Mouse (Mus musculus) MN1 (cell line): ENCODE data around the gene Lrrc8b.

Experiments used
- DNase-seq: peaks from one replicate; pipeline ENCODE4 v3.0.0-alpha.2; 2016; ENCODE audit warnings: low spot score

The Lrrc8b gene

GRCm38 (mm10) chr5:105415198-105415791, at the start of gene Lrrc8b:
Gene Lrrc8b, plus strand, starts transcription at chr5:105415775.
- DNase-seq = peak; percentile 90

GRCm38 (mm10) chr5:105381482-105381881, 34.1 kb upstream of the Lrrc8b start:
- DNase-seq = no peak

- DNase-seq = no peak
Measured at GRCm38 (mm10) chr5:105390346-105390745, 25.2 kb upstream of the Lrrc8b start.

GRCm38 (mm10) chr5:105393731-105394130, 21.8 kb upstream of the Lrrc8b start:
- DNase-seq = no peak

- DNase-seq = no peak
Measured at GRCm38 (mm10) chr5:105395188-105395587, 20.4 kb upstream of the Lrrc8b start.

GRCm38 (mm10) chr5:105398966-105399365, 16.6 kb upstream of the Lrrc8b start:
- no peak for DNase-seq

- peak; percentile 81 for DNase-seq
Measured at GRCm38 (mm10) chr5:105399631-105400423, 15.7 kb upstream of the Lrrc8b start.

- DNase-seq = peak; percentile 46
Measured at GRCm38 (mm10) chr5:105400424-105401375, 14.9 kb upstream of the Lrrc8b start.

- no peak for DNase-seq
Measured at GRCm38 (mm10) chr5:105401536-105401935, 14.0 kb upstream of the Lrrc8b start.

- peak; percentile 72 for DNase-seq
Measured at GRCm38 (mm10) chr5:105404961-105405360, 10.6 kb upstream of the Lrrc8b start.

GRCm38 (mm10) chr5:105407661-105408060, 7.9 kb upstream of the Lrrc8b start:
- no peak for DNase-seq

GRCm38 (mm10) chr5:105409092-105409491, 6.5 kb upstream of the Lrrc8b start:
- DNase-seq = no peak

- no peak for DNase-seq
Measured at GRCm38 (mm10) chr5:105410521-105411293, 4.9 kb upstream of the Lrrc8b start.

- no peak for DNase-seq
Measured at GRCm38 (mm10) chr5:105411294-105411570, 4.3 kb upstream of the Lrrc8b start.

GRCm38 (mm10) chr5:105411768-105412167, 3.8 kb upstream of the Lrrc8b start:
- no peak for DNase-seq

GRCm38 (mm10) chr5:105412634-105413033, 2.9 kb upstream of the Lrrc8b start:
- DNase-seq = no peak

- peak; percentile 21 for DNase-seq
Measured at GRCm38 (mm10) chr5:105414341-105415120, 1.0 kb upstream of the Lrrc8b start.

- DNase-seq = no peak
Measured at GRCm38 (mm10) chr5:105415951-105416675, 538 bp downstream of the Lrrc8b start.

GRCm38 (mm10) chr5:105417217-105417616, 1.6 kb downstream of the Lrrc8b start:
- DNase-seq = no peak

GRCm38 (mm10) chr5:105418364-105418763, 2.8 kb downstream of the Lrrc8b start:
- no peak for DNase-seq
